Mouse (Mus musculus): ENCODE results near the gene Chdh.

Chdh gene

GRCm38 (mm10) chr14:30054922-30055321 lies 46.1 kb downstream of the Chdh start:
- DNase-seq (ENCODE audit: low spot score in 2 of 2), result no peak

DNA sequence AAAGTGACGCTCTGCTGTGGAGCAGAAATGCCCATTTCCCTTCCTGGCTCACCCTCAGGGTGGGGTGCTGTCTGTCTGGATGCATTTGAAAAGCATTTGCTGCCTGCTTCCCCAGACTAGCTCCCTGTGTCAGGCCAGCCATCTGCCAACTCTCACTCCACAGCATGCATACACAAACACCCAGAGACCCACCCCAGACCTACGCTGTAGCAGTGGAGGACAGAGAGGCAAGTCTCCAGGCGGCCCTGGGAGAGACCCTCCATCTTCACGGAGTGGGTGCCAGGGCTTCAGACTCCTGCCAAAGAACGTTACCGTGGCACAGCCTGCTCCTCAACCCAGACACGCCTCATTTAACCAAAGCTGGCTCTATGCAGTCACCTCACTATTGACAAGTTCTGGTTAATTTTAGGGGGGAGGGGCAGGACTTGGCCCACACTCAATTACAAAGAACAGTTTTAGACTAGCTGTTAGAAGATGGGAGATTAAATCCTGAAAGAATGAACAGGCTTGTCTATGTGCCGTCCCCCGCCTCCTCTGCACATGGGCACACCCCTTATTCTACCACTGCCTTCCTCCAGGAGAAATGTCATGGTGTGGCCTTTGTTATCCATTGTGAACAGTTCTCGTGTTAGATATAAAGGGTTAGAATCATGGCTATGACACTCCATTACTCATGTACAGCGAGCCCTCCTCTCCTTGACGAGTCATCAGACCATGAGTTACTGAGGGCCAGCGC lies 47.4 kb downstream of the Chdh start:
- no peak for DNase-seq (ENCODE audit: low spot score in 2 of 2)

- DNase-seq (ENCODE audit: low spot score in 2 of 2), result no peak
Measured at GRCm38 (mm10) chr14:30064864-30065263, 56.0 kb downstream of the Chdh start.

DNA sequence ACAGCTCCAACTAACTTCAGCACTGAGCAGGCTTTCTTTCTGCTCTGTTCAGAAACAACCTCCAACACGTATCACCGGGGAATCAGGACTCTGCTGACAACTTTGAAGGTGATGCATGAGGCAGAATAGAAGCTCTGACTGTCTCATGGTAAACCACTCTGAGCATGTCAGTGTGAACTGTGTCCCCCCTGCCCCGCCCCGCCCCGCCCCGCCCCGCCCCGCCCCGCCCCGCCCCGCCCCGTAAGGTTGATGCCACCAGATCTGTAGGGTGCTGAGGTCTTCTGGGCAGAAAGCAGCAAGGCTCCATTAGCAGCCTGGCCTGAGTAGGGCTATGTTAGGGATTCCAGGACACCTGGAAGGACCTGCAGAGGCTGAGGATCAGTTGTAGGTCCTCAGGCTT lies 57.9 kb downstream of the Chdh start:
- no peak for DNase-seq (ENCODE audit: low spot score in 2 of 2)

- DNase-seq (ENCODE audit: low spot score in 2 of 2), result no peak
Measured at GRCm38 (mm10) chr14:30068566-30068965, 59.7 kb downstream of the Chdh start.

GRCm38 (mm10) chr14:30075268-30075887 lies 66.6 kb downstream of the Chdh start:
- no peak for DNase-seq (ENCODE audit: low spot score in 2 of 2)

DNA sequence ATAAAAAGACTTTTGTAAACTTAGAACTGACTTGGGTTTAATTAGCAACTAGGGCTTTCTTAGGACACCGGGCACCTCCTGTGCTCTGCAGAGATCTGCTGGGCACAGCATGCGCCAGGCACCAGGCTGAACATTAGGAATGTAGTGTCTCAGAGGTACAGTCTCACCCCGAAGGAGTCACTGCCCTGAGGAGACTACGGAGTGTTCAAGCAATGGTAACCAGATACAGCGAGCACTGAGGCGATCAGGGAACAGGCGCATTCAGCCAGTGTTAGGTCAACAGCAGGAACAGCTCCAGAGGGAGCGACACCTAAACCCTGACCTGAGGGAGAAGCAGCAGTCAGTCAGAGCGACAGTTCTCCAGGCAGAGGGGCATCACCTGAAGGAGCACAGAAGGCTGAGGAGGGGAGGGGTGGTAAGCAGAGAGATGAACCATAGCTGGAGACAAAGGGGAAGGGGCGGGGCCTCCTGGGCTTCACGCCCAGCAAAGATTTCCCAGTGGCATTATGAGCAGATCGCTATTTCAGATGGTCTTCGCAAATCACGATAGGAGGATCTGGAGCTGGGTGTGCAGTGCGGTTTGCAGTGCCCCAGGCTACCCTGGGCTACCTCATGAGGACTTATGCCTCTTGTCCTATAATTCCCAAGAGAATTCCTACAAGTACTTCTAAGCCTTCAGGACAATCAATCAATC lies 69.4 kb downstream of the Chdh start:
- no peak for DNase-seq (ENCODE audit: low spot score in 2 of 2)

DNA sequence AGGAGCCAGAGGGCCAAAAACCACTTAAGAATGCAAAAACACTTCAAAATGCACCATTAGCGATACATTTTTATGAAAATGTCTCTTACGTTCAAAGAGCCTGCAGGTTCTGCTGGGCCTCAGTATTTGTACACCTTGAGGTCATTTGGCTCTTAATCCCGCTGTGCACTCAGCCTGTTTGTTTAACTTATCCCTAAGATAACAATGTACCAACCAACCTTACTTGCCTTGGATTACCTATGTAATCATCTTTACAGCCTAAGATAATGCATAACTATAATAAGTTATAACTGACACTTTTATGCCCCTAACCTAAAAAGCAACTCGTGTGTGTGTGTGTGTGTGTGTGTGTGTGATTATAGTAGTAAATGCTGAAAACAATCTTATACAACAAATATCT lies 70.9 kb downstream of the Chdh start:
- no peak for DNase-seq (ENCODE audit: low spot score in 2 of 2)

All from thymus, postnatal 10 days (tissue).